Mouse (Mus musculus): ENCODE data around the gene Dnm1l.

DNA sequence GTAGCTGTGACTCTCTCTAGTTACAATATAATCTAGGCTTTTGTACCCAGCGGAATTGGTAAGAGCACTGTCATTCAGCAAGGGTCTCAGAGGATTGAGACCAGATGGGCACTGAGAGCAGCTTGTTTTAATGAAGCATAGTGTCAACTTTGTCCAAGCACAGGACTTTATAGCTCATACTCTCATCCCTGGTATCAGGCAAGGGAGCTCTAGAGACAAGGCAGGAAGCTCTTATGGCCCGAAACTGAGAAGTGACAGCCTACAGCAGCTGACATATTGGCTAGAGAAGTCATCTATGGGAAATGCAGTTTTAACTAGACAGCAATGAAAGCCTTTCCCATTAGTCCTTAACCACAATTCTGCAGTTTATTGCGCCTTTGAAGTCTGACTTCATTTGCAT is 85.8 kb downstream of the Dnm1l start:
- TF ChIP-seq USF1 (IDR thresholded peaks at IDR 0.05; ENCODE audit: low read depth) (no peak), POLR2A (IDR thresholded peaks at IDR 0.05; ENCODE audit: insufficient read length, low read depth) (no peak), POLR2AphosphoS2 (IDR thresholded peaks at IDR 0.05; ENCODE audit: insufficient read length, low read depth) (no peak), E2F4 (IDR thresholded peaks at IDR 0.05; ENCODE audit: insufficient read depth) (no peak)

All from myocyte (in vitro differentiated cells).